Mouse (Mus musculus) ES-E14 (cell line): ENCODE measurements at regions not wholly inside any gene's neighbourhood (a gene's known extent, or its start where the extent isn't known, plus 50 kb on each side); places are given as distances from the start of the nearest gene placed in this dataset.

Experiments
- DNase-seq: peaks from one replicate; pipeline ENCODE4 v3.0.0-alpha.2; 2013; ENCODE audit warnings: low read depth, low spot score
- H3K27ac ChIP-seq: 2 replicates; pipeline ENCODE4 v1.5.1; 2012; ENCODE audit warnings: low read depth, mild to moderate bottlenecking, low read length, moderate library complexity, mixed read lengths; ENCODE audit not compliant: poor library complexity, insufficient read depth, severe bottlenecking
- H3K36me3 ChIP-seq: 2 replicates; pipeline ENCODE4 v1.6.1; 2012; ENCODE audit warnings: mild to moderate bottlenecking, low read length, moderate library complexity, mixed read lengths; ENCODE audit not compliant: control insufficient read depth, poor library complexity, insufficient read depth, severe bottlenecking
- H3K4me1 ChIP-seq, 2 experiments: fragments of 150-350 bp in 1 of 2; sonication (generic) in 1 of 2; 2 replicates each; pipeline ENCODE4 v1.6.1; 2012; ENCODE audit warnings: low read length in 2 of 2, mild to moderate bottlenecking in 1 of 2, mixed read lengths in 1 of 2; ENCODE audit not compliant: control insufficient read depth in 2 of 2, insufficient read depth in 2 of 2, poor library complexity in 1 of 2
- H3K4me3 ChIP-seq, 2 experiments: fragments of 150-350 bp in 1 of 2; sonication (generic) in 1 of 2; 2 replicates each; pipeline ENCODE4 v1.5.1; 2012; ENCODE audit warnings: low read length in 2 of 2, low read depth in 1 of 2, mild to moderate bottlenecking in 1 of 2, mixed read lengths in 1 of 2; ENCODE audit not compliant: insufficient read depth in 1 of 2, poor library complexity in 1 of 2, severe bottlenecking in 1 of 2
- H3K9ac ChIP-seq: 2 replicates; pipeline ENCODE4 v1.6.1; 2012; ENCODE audit warnings: low read depth, mild to moderate bottlenecking, low read length, mixed read lengths; ENCODE audit not compliant: poor library complexity, insufficient read depth, severe bottlenecking
- H3K9me3 ChIP-seq: fragments of 150-350 bp; sonication (generic); 2 replicates; pipeline ENCODE4 v1.6.1; 2012; ENCODE audit warnings: low read depth, mild to moderate bottlenecking, low read length; ENCODE audit not compliant: control insufficient read depth, insufficient read depth
- CHD2 ChIP-seq: IDR thresholded peaks from 2 replicates; pipeline ENCODE4 v1.6.1; 2014; ENCODE audit warnings: mild to moderate bottlenecking, low read depth, low read length, inconsistent platforms
- HCFC1 ChIP-seq: IDR thresholded peaks from 2 replicates; pipeline ENCODE4 v1.6.1; 2012; ENCODE audit warnings: low read length, inconsistent platforms, borderline replicate concordance; ENCODE audit not compliant: insufficient read depth
- MAFK ChIP-seq: IDR thresholded peaks from 2 replicates; pipeline ENCODE4 v1.6.1; 2014; ENCODE audit warnings: mild to moderate bottlenecking, low read depth, low read length, inconsistent platforms; ENCODE audit not compliant: insufficient read depth
- ZC3H11A ChIP-seq: IDR thresholded peaks from 2 replicates; pipeline ENCODE4 v1.6.1; 2012; ENCODE audit warnings: low read depth, mild to moderate bottlenecking, inconsistent platforms, low read length, borderline replicate concordance
- ZNF384 ChIP-seq: IDR thresholded peaks from 2 replicates; pipeline ENCODE4 v1.6.1; 2012; ENCODE audit warnings: low read depth, low read length, inconsistent platforms
- in situ Hi-C, 2 experiments: fragments of 600-800 bp; cut with MboI; formaldehyde crosslinking; loops; one replicate each; pipeline ENCODE4 v1.15.1; 2025; ENCODE audit warnings: low sequenced_read_pairs in 2 of 2, inconsistent platforms in 1 of 2; ENCODE audit not compliant: unreplicated experiment in 2 of 2

GRCm38 (mm10) chr6:61073267-61073666 is 106.9 kb upstream of the Ccser1 start:
- no peaks in the 10 kb centered on the region for H3K9me3 ChIP-seq
- in situ Hi-C loops: no loop called here
- H3K4me3 ChIP-seq: no peak overlapping the region
- DNase-seq: no peak
- peaks cover 0 to 2% of the 10 kb centered on the region in 2 experiments; a peak in 1 of 4 replicates for H3K4me1 ChIP-seq
- no peak overlapping the region for H3K27ac ChIP-seq
- H3K9ac ChIP-seq: no peak overlapping the region
- TF ChIP-seq ZNF384 (no peak), CHD2 (no peak), ZC3H11A (no peak), HCFC1 (no peak), MAFK (no peak)
- H3K36me3 ChIP-seq: no peaks in the 10 kb centered on the region

GRCm38 (mm10) chr6:61073794-61074193 is 106.3 kb upstream of the Ccser1 start:
- in situ Hi-C loops: no loop called here
- no peak for DNase-seq
- H3K36me3 ChIP-seq: no peaks in the 10 kb centered on the region
- H3K9me3 ChIP-seq: no peaks in the 10 kb centered on the region
- H3K9ac ChIP-seq: no peak overlapping the region
- H3K27ac ChIP-seq: no peak overlapping the region
- no peak overlapping the region for H3K4me3 ChIP-seq
- peaks cover 0 to 2% of the 10 kb centered on the region in 2 experiments; a peak in 1 of 4 replicates for H3K4me1 ChIP-seq
- no peak for TF ChIP-seq CHD2
- TF ChIP-seq HCFC1: no peak
- no peak for TF ChIP-seq MAFK
- no peak for TF ChIP-seq ZNF384
- TF ChIP-seq ZC3H11A: no peak

GRCm38 (mm10) chr6:61074700-61075099 is 105.4 kb upstream of the Ccser1 start:
- Histone ChIP-seq H3K9me3 (no peaks in the 10 kb centered on the region), H3K4me1 (peaks cover 0 to 2% of the 10 kb centered on the region in 2 experiments; a peak in 1 of 4 replicates), H3K27ac (no peak overlapping the region), H3K9ac (no peak overlapping the region), H3K36me3 (no peaks in the 10 kb centered on the region), H3K4me3 (no peak overlapping the region)
- no peak for TF ChIP-seq CHD2
- DNase-seq: peak; percentile 15
- in situ Hi-C loops: no loop called here

- no peaks in the 10 kb centered on the region for H3K36me3 ChIP-seq
- H3K27ac ChIP-seq: no peak overlapping the region
- H3K4me1 ChIP-seq: peaks cover 0 to 3% of the 10 kb centered on the region in 2 experiments; a peak in 1 of 4 replicates
- H3K9ac ChIP-seq: no peak overlapping the region
- no peak overlapping the region for H3K4me3 ChIP-seq
- no peaks in the 10 kb centered on the region for H3K9me3 ChIP-seq
- TF ChIP-seq ZC3H11A (no peak), ZNF384 (no peak), HCFC1 (no peak), MAFK (no peak), CHD2 (no peak)
- no peak for DNase-seq
- in situ Hi-C loops: no loop called here
Measured at GRCm38 (mm10) chr6:61078559-61078958, 101.6 kb upstream of the Ccser1 start.

- no peaks in the 10 kb centered on the region for H3K36me3 ChIP-seq
- in situ Hi-C loops: no loop called here
- no peak overlapping the region for H3K9ac ChIP-seq
- no peaks in the 10 kb centered on the region for H3K9me3 ChIP-seq
- TF ChIP-seq ZNF384 (no peak), HCFC1 (no peak), CHD2 (no peak), ZC3H11A (no peak), MAFK (no peak)
- DNase-seq: no peak
- no peak overlapping the region for H3K27ac ChIP-seq
- 0 out of 4 replicates have a peak, but pooled peaks cover 0 to 2% of the 10 kb centered on the region in 2 experiments for H3K4me1 ChIP-seq
- no peak overlapping the region for H3K4me3 ChIP-seq
Measured at GRCm38 (mm10) chr6:61080661-61081060, 99.5 kb upstream of the Ccser1 start.
